Mouse (Mus musculus) heart, embryonic 14.5 days (tissue): ENCODE data around the gene Ccser1. TPM values are rescaled to one million over a fixed set of nuclear protein-coding genes. Genes with fewer than 3 reads are reported as not detected.
"Not testable (repeated sequence)": the region's sequence is repeated elsewhere in the genome, so short reads cannot be mapped to it uniquely, and the experiment has no call there.

Source experiments
- ATAC-seq: fragments of 200-750 bp; cut with Nextera tagmentation; 2 replicates; pipeline ENCODE4 v1.8.0; 2017; ENCODE audit warnings: low read depth, moderate TSS enrichment; ENCODE audit not compliant: insufficient number of reproducible peaks, insufficient read depth, low FRiP score
- H3K27ac ChIP-seq, 2 experiments: fragments of 200-500 bp in 1 of 2; fragments of 300-500 bp in 1 of 2; sonication (generic) in 1 of 2; replicated peaks in 1 of 2; 2 replicates each; pipeline ENCODE4 v1.5.1; 2012 to 2014; ENCODE audit warnings: low read depth in 2 of 2, low read length in 2 of 2, control low read depth in 1 of 2, mild to moderate bottlenecking in 1 of 2, mixed read lengths in 1 of 2; ENCODE audit not compliant: control insufficient read depth in 1 of 2, insufficient read depth in 1 of 2
- H3K27me3 ChIP-seq: fragments of 300-500 bp; sonication (generic); 2 replicates; pipeline ENCODE4 v1.6.1; 2014; ENCODE audit warnings: mild to moderate bottlenecking, low read length, control low read depth; ENCODE audit not compliant: control insufficient read depth, insufficient read depth
- H3K36me3 ChIP-seq: fragments of 300-500 bp; sonication (generic); 2 replicates; pipeline ENCODE4 v1.6.1; 2014; ENCODE audit warnings: mild to moderate bottlenecking, control low read depth, low read length, mixed read lengths; ENCODE audit not compliant: control insufficient read depth, insufficient read depth
- H3K4me1 ChIP-seq, 2 experiments: fragments of 200-500 bp in 1 of 2; fragments of 300-500 bp in 1 of 2; sonication (generic) in 1 of 2; 2 replicates each; pipeline ENCODE4 v1.6.1; 2012 to 2014; ENCODE audit warnings: low read length in 2 of 2, control low read depth in 1 of 2, mixed read lengths in 1 of 2; ENCODE audit not compliant: control insufficient read depth in 2 of 2, insufficient read depth in 2 of 2
- H3K4me2 ChIP-seq: fragments of 300-500 bp; sonication (generic); 2 replicates; pipeline ENCODE4 v1.6.1; 2014; ENCODE audit warnings: mild to moderate bottlenecking, low read length
- H3K4me3 ChIP-seq, 2 experiments: fragments of 200-500 bp in 1 of 2; fragments of 300-500 bp in 1 of 2; sonication (generic) in 1 of 2; 2 replicates each; pipeline ENCODE4 v1.5.1; 2012 to 2014; ENCODE audit warnings: low read length in 2 of 2, mild to moderate bottlenecking in 2 of 2, control low read depth in 1 of 2, low read depth in 1 of 2, moderate library complexity in 1 of 2; ENCODE audit not compliant: control insufficient read depth in 1 of 2, insufficient read depth in 1 of 2
- H3K9ac ChIP-seq: fragments of 300-500 bp; sonication (generic); 2 replicates; pipeline ENCODE4 v1.6.1; 2014; ENCODE audit warnings: mild to moderate bottlenecking, low read length
- H3K9me3 ChIP-seq: fragments of 300-500 bp; sonication (generic); 2 replicates; pipeline ENCODE4 v1.6.1; 2016; ENCODE audit warnings: low read length, control low read depth; ENCODE audit not compliant: control insufficient read depth
- WGBS: fragments of 180-500 bp; shearing (Covaris S2); extraction: QIAGEN DNeasy Blood & Tissue Kit; methylation state at CpG from one replicate; pipeline ENCODE4 v1.1.7; 2014; 5-methylcytosine and 5-hydroxymethylcytosine counted together
- polyA plus RNA-seq: library from polyadenylated mRNA; unstranded; fragments of >200 nt; fragmentation: Nextera tagmentation; extraction: Ambion mirVana; gene quantifications from 2 replicates; pipeline ENCODE4 v1.2.1, GENCODE M21; 2014

Gene Ccser1
- polyA plus RNA-seq, 1 experiment from 2014 or later, result 3.7 TPM

GRCm38 (mm10) chr6:61242556-61242955 is 62.4 kb downstream of the Ccser1 start:
- H3K9ac ChIP-seq, result no peak overlapping the region

GRCm38 (mm10) chr6:61246523-61246922 is 66.4 kb downstream of the Ccser1 start:
- H3K27ac ChIP-seq, result no peak overlapping the region
- no peaks in the 10 kb centered on the region for H3K9me3 ChIP-seq
- H3K27me3 ChIP-seq, result no peaks in the 10 kb centered on the region
- H3K9ac ChIP-seq, result no peak overlapping the region
- H3K4me1 ChIP-seq, result no peaks in the 10 kb centered on the region
- no peak overlapping the region for H3K4me2 ChIP-seq
- 66% methylated on average over 4 of the region's 4 CpGs for WGBS
- no peaks in the 10 kb centered on the region for H3K36me3 ChIP-seq
- no peak for ATAC-seq
- no peak overlapping the region for H3K4me3 ChIP-seq

More at GRCm38 (mm10) chr6:61242556-61242955, 62.4 kb downstream of the Ccser1 start:
- Histone ChIP-seq H3K4me1 (no peaks in the 10 kb centered on the region), H3K27ac (no peak overlapping the region), H3K4me2 (no peak overlapping the region), H3K36me3 (no peaks in the 10 kb centered on the region), H3K4me3 (no peak overlapping the region), H3K9me3 (no peaks in the 10 kb centered on the region), H3K27me3 (no peaks in the 10 kb centered on the region)
- 68% methylated on average over 3 of the region's 3 CpGs for WGBS
- ATAC-seq, result no peak

- H3K9ac ChIP-seq, result no peak overlapping the region
- H3K27ac ChIP-seq, result no peak overlapping the region
- H3K9me3 ChIP-seq, result no peaks in the 10 kb centered on the region
- H3K27me3 ChIP-seq, result no peaks in the 10 kb centered on the region
- 78% methylated on average over 4 of the region's 4 CpGs for WGBS
- H3K4me2 ChIP-seq, result no peak overlapping the region
- H3K4me3 ChIP-seq, result no peak overlapping the region
- no peaks in the 10 kb centered on the region for H3K4me1 ChIP-seq
- ATAC-seq, result no peak
- H3K36me3 ChIP-seq, result no peaks in the 10 kb centered on the region
These were observed 67.8 kb downstream of the Ccser1 start for GRCm38 (mm10) chr6:61247842-61248472.

- H3K27me3 ChIP-seq, result no peaks in the 10 kb centered on the region
- H3K27ac ChIP-seq, result no peak overlapping the region
- no peak for ATAC-seq
- H3K4me2 ChIP-seq, result no peak overlapping the region
- no peak overlapping the region for H3K4me3 ChIP-seq
- 66% methylated on average over 2 of the region's 2 CpGs for WGBS
- H3K4me1 ChIP-seq, result no peaks in the 10 kb centered on the region
- no peaks in the 10 kb centered on the region for H3K36me3 ChIP-seq
- no peak overlapping the region for H3K9ac ChIP-seq
- H3K9me3 ChIP-seq, result no peaks in the 10 kb centered on the region
These were observed 68.6 kb downstream of the Ccser1 start for GRCm38 (mm10) chr6:61248700-61249099.

- ATAC-seq, result no peak
- H3K27ac ChIP-seq, result no peak overlapping the region
- no peak overlapping the region for H3K4me2 ChIP-seq
- no peaks in the 10 kb centered on the region for H3K27me3 ChIP-seq
- H3K4me1 ChIP-seq, result no peaks in the 10 kb centered on the region
- H3K4me3 ChIP-seq, result no peak overlapping the region
- H3K9me3 ChIP-seq, result no peaks in the 10 kb centered on the region
- no peaks in the 10 kb centered on the region for H3K36me3 ChIP-seq
- no peak overlapping the region for H3K9ac ChIP-seq
- WGBS, result 63% methylated on average over 1 of the region's 1 CpGs
These were observed 71.1 kb downstream of the Ccser1 start for GRCm38 (mm10) chr6:61251232-61251631.

GRCm38 (mm10) chr6:61252912-61253311 is 72.8 kb downstream of the Ccser1 start:
- H3K4me2 ChIP-seq, result no peak overlapping the region
- no peaks in the 10 kb centered on the region for H3K4me1 ChIP-seq
- no peak overlapping the region for H3K9ac ChIP-seq
- H3K36me3 ChIP-seq, result no peaks in the 10 kb centered on the region
- no peaks in the 10 kb centered on the region for H3K27me3 ChIP-seq
- 79% methylated on average over 7 of the region's 7 CpGs for WGBS
- no peak overlapping the region for H3K27ac ChIP-seq
- H3K9me3 ChIP-seq, result no peaks in the 10 kb centered on the region
- no peak for ATAC-seq
- no peak overlapping the region for H3K4me3 ChIP-seq

GRCm38 (mm10) chr6:61255874-61256273 is 75.8 kb downstream of the Ccser1 start:
- H3K27me3 ChIP-seq, H3K9me3 ChIP-seq, H3K4me2 ChIP-seq, H3K9ac ChIP-seq, H3K27ac ChIP-seq, H3K4me3 ChIP-seq, ATAC-seq, H3K4me1 ChIP-seq, H3K36me3 ChIP-seq: not testable (repeated sequence)
- no CpG with 5 or more reads among the region's 1 CpGs for WGBS
